In genomic region chr7:116132078-116132477, GRCm38 (mm10) we compare ENCODE assay signal across 9 mouse cellular contexts. TPM values are rescaled to one million over a fixed set of nuclear protein-coding genes. Genes with fewer than 3 reads are reported as not detected.
DNase-seq lines count a peak whose midpoint lies in the region; ATAC-seq and TF ChIP-seq lines count a peak whose summit lies in the region.
"Had no signal": no experiment of that assay in that cellular context is flagged by ENCODE, and none has a peak within 500 bp of the region (broad histone marks: within the 10 kb centered on the region; RNA-seq: fewer than 3 reads in every experiment).

No protein-coding gene starts in this region.

- intact Hi-C loops in heart, postnatal 25 days (cut with DNase I) = loop anchor here (10.0 kb wide), 1 partner anchor 193 kb away; no protein-coding TSS in a partner anchor

- no peak for TF ChIP-seq EP300 in MEL (IDR thresholded peaks at IDR 0.05; ENCODE audit: low read depth in 1 of 2, low read length in 2 of 2)

- H3K27me3 ChIP-seq in MEL (ENCODE audit: control insufficient read depth in 1 of 2, insufficient read depth in 2 of 2, low read length in 2 of 2) = no peaks in the 10 kb centered on the region
- no peaks in the 10 kb centered on the region for H3K27me3 ChIP-seq in forebrain, embryonic 16.5 days (replicated peaks; ENCODE audit: control insufficient read depth, insufficient read depth, low read length)
- no peaks in the 10 kb centered on the region for H3K27me3 ChIP-seq in lung, embryonic 14.5 days (ENCODE audit: insufficient read depth, low read length)
- H3K27me3 ChIP-seq: limb, embryonic 15.5 days had no signal

- peak; percentile 66 for TF ChIP-seq RAD21 in MEL (IDR thresholded peaks at IDR 0.05; ENCODE audit: low read depth, low read length)

- no peak overlapping the region for H3K27ac ChIP-seq in MEL (ENCODE audit: control insufficient read depth, low read depth, low read length)
- no peak overlapping the region for H3K27ac ChIP-seq in forebrain, embryonic 16.5 days (ENCODE audit: low read length)
- no peak overlapping the region for H3K27ac ChIP-seq in lung, embryonic 14.5 days (ENCODE audit: low read depth)
- H3K27ac ChIP-seq: limb, embryonic 15.5 days had no signal

- H3K4me3 ChIP-seq in MEL (ENCODE audit: control insufficient read depth in 1 of 2, insufficient read depth in 1 of 2, low read depth in 2 of 2, low read length in 2 of 2) = no peak overlapping the region
- H3K4me3 ChIP-seq in forebrain, embryonic 16.5 days (replicated peaks; ENCODE audit: low read length) = no peak overlapping the region
- H3K4me3 ChIP-seq in lung, embryonic 14.5 days (ENCODE audit: low read depth, low read length) = no peak overlapping the region
- H3K4me3 ChIP-seq: limb, embryonic 15.5 days had no signal

- DNase-seq in MEL (ENCODE audit: low read depth, low spot score) = peak; percentile 75
- DNase-seq in heart, postnatal 25 days (ENCODE audit: low spot score) = peak; percentile 34
- peak; percentile 64 to 85 for DNase-seq in layer of hippocampus, adult 18-20 months (ENCODE audit: low spot score in 2 of 2)
- peak; percentile 92 for DNase-seq in lung, embryonic 14.5 days
- peak; percentile 70 for DNase-seq in ovary, postnatal 36 days (ENCODE audit: low spot score)
- DNase-seq in thymus, postnatal 4 days = peak; percentile 76

- no peak for TF ChIP-seq POLR2A in MEL (IDR thresholded peaks at IDR 0.05; ENCODE audit: control insufficient read depth in 1 of 2, insufficient read depth in 1 of 2, low read depth in 1 of 2, low read length in 2 of 2, poor library complexity in 1 of 2)

- no peak overlapping the region for H3K4me2 ChIP-seq in forebrain, embryonic 16.5 days (ENCODE audit: low read length)
- no peak overlapping the region for H3K4me2 ChIP-seq in lung, embryonic 14.5 days
- H3K4me2 ChIP-seq: limb, embryonic 15.5 days had no signal

- peak; percentile 73 to 85 (median 82) for TF ChIP-seq CTCF in MEL (IDR thresholded peaks at IDR 0.05 in 2 of 3, conservative IDR thresholded peaks at IDR 0.05 in 1 of 3; ENCODE audit: control insufficient read depth in 1 of 3, insufficient read depth in 1 of 3, low read depth in 2 of 3, low read length in 3 of 3, poor library complexity in 1 of 3, severe bottlenecking in 1 of 3)
- TF ChIP-seq CTCF in lung, embryonic 14.5 days (IDR thresholded peaks at IDR 0.05; ENCODE audit: low read depth) = peak; percentile 95

- 3% methylated on average over 5 of the region's 5 CpGs for WGBS in forebrain, embryonic 16.5 days
- WGBS in lung, embryonic 14.5 days = 3% methylated on average over 5 of the region's 5 CpGs

- H3K4me1 ChIP-seq in MEL (ENCODE audit: control insufficient read depth in 1 of 2, insufficient read depth in 2 of 2, low read length in 2 of 2) = peaks cover 4 to 6% of the 10 kb centered on the region in 2 experiments; a peak in 2 of 4 replicates
- H3K4me1 ChIP-seq in forebrain, embryonic 16.5 days (replicated peaks; ENCODE audit: control insufficient read depth, insufficient read depth, low read length) = peaks cover 8% of the 10 kb centered on the region
- H3K4me1 ChIP-seq in lung, embryonic 14.5 days (ENCODE audit: insufficient read depth) = no peaks in the 10 kb centered on the region

- H3K36me3 ChIP-seq in MEL (ENCODE audit: control insufficient read depth in 1 of 2, insufficient read depth in 2 of 2, low read length in 2 of 2) = peaks cover 0 to 7% of the 10 kb centered on the region in 2 experiments; a peak in 2 of 4 replicates
- H3K36me3 ChIP-seq in forebrain, embryonic 16.5 days (ENCODE audit: control insufficient read depth, insufficient read depth) = no peaks in the 10 kb centered on the region
- peaks cover 6% of the 10 kb centered on the region; the same call in 1 of the 2 replicates for H3K36me3 ChIP-seq in lung, embryonic 14.5 days (ENCODE audit: insufficient read depth)
- H3K36me3 ChIP-seq: limb, embryonic 15.5 days had no signal

- no peak overlapping the region for H3K9ac ChIP-seq in MEL (ENCODE audit: control insufficient read depth, low read depth, low read length, poor library complexity, severe bottlenecking)
- H3K9ac ChIP-seq in forebrain, embryonic 16.5 days (replicated peaks; ENCODE audit: low read depth, low read length) = no peak overlapping the region
- no peak overlapping the region for H3K9ac ChIP-seq in lung, embryonic 14.5 days
- H3K9ac ChIP-seq: limb, embryonic 15.5 days had no signal

- H3K9me3 ChIP-seq in MEL (replicated peaks; ENCODE audit: insufficient read depth, low read length) = no peaks in the 10 kb centered on the region
- H3K9me3 ChIP-seq in forebrain, embryonic 16.5 days (ENCODE audit: control insufficient read depth, low read length) = no peaks in the 10 kb centered on the region
- no peaks in the 10 kb centered on the region for H3K9me3 ChIP-seq in lung, embryonic 14.5 days (ENCODE audit: low read depth, low read length)
- H3K9me3 ChIP-seq: limb, embryonic 15.5 days had no signal

- ATAC-seq in cerebellum, adult (ENCODE audit: insufficient number of reproducible peaks, low FRiP score, low TSS enrichment) = peak; percentile 60
- peak; percentile 52 for ATAC-seq in forebrain, embryonic 16.5 days
- ATAC-seq in lung, embryonic 14.5 days (ENCODE audit: insufficient read depth) = no peak

- no peaks in the 10 kb centered on the region for H3K79me2 ChIP-seq in MEL (ENCODE audit: control insufficient read depth, insufficient read depth, low read length, poor library complexity)

TF ChIP-seq in MEL, 35 proteins besides CTCF, POLR2A, EP300 and RAD21 (continues in another document):
- TF ChIP-seq MYC (IDR thresholded peaks at IDR 0.05; ENCODE audit: low read depth, low read length) (0 out of 2 replicates have a peak, but pooled peaks have one; percentile 25), ZKSCAN1 (IDR thresholded peaks at IDR 0.05; ENCODE audit: low read depth, low read length) (no peak), ZMIZ1 (IDR thresholded peaks at IDR 0.05; ENCODE audit: low read depth, low read length) (no peak), GABPA (IDR thresholded peaks at IDR 0.05; ENCODE audit: low read depth, low read length) (no peak), MAFK (IDR thresholded peaks at IDR 0.05; ENCODE audit: borderline replicate concordance, low read depth, low read length) (no peak; the same call in 1 of the 2 replicates), GATA1 (IDR thresholded peaks at IDR 0.05; ENCODE audit: low read depth, low read length) (peak; percentile 59), E2F4 (IDR thresholded peaks at IDR 0.05; ENCODE audit: borderline replicate concordance, low read depth, low read length) (no peak), MAX (IDR thresholded peaks at IDR 0.05; ENCODE audit: low read length) (no peak), JUND (IDR thresholded peaks at IDR 0.05; ENCODE audit: low read depth, low read length) (no peak), NELFE (IDR thresholded peaks at IDR 0.05; ENCODE audit: low read depth, low read length) (no peak), MXI1 (IDR thresholded peaks at IDR 0.05; ENCODE audit: low read depth, low read length) (0 out of 2 replicates have a peak, but pooled peaks have one; percentile 28), RCOR1 (IDR thresholded peaks at IDR 0.05; ENCODE audit: low read depth, low read length) (no peak), USF1 (IDR thresholded peaks at IDR 0.05; ENCODE audit: low read depth, low read length) (no peak), SMC3 (IDR thresholded peaks at IDR 0.05; ENCODE audit: low read depth, low read length) (peak; percentile 64), ETS1 (IDR thresholded peaks at IDR 0.05; ENCODE audit: low read depth, low read length) (0 out of 2 replicates have a peak, but pooled peaks have one; percentile 19), POLR2AphosphoS2 (IDR thresholded peaks at IDR 0.05; ENCODE audit: low read length) (no peak), MAZ (IDR thresholded peaks at IDR 0.05; ENCODE audit: low read depth, low read length) (peak; percentile 46; the same call in 1 of the 2 replicates), ZNF384 (IDR thresholded peaks at IDR 0.05; ENCODE audit: low read depth, low read length) (0 out of 2 replicates have a peak, but pooled peaks have one; percentile 35), ELF1 (IDR thresholded peaks at IDR 0.05; ENCODE audit: low read depth, low read length) (no peak), UBTF (IDR thresholded peaks at IDR 0.05; ENCODE audit: borderline replicate concordance, insufficient read depth, low read depth, low read length) (no peak), TBP (IDR thresholded peaks at IDR 0.05; ENCODE audit: low read depth, low read length) (no peak), HCFC1 (IDR thresholded peaks at IDR 0.05; ENCODE audit: low read depth, low read length) (no peak), BHLHE40 (IDR thresholded peaks at IDR 0.05; ENCODE audit: borderline replicate concordance, low read depth, low read length) (peak; percentile 12; the same call in 1 of the 2 replicates), CHD2 (IDR thresholded peaks at IDR 0.05; ENCODE audit: low read length) (no peak), CHD1 (IDR thresholded peaks at IDR 0.05; ENCODE audit: low read depth, low read length) (no peak), TCF12 (IDR thresholded peaks at IDR 0.05; ENCODE audit: low read depth, low read length) (no peak), TAL1 (IDR thresholded peaks at IDR 0.05; ENCODE audit: low read length) (no peak), MYB (IDR thresholded peaks at IDR 0.05; ENCODE audit: low read depth, low read length) (no peak), NRF1 (IDR thresholded peaks at IDR 0.05; ENCODE audit: insufficient read depth, low read depth, low read length, poor library complexity, severe bottlenecking) (no peak), MEF2A (IDR thresholded peaks at IDR 0.05; ENCODE audit: extremely low read depth, insufficient replicate concordance, low read depth, low read length, poor library complexity, severe bottlenecking) (no peak), SIN3A (IDR thresholded peaks at IDR 0.05; ENCODE audit: low read length) (peak; percentile 43), USF2 (IDR thresholded peaks at IDR 0.05; ENCODE audit: borderline replicate concordance in 1 of 2, insufficient read depth in 1 of 2, low read depth in 1 of 2, low read length in 2 of 2) (no peak), KAT2A (conservative IDR thresholded peaks at IDR 0.05; ENCODE audit: low read depth, low read length) (no peak), POLR2AphosphoS5 (IDR thresholded peaks at IDR 0.05; ENCODE audit: borderline replicate concordance, low read depth, low read length) (no peak)

RNA-seq across cellular contexts. Expression of gene Gm4353, which starts 47.6 kb away (rescaled TPM):
- total RNA-seq in MEL (2012; rRNA removed) = 20.8 and 21.0 TPM in 2 replicates
- polyA plus RNA-seq in MEL (2012; ENCODE audit: insufficient read depth in 1 of 2, insufficient read length in 2 of 2, low read depth in 1 of 2, low replicate concordance in 2 of 2, missing spikeins in 1 of 2) = 10 to 100 TPM in 1 of 2 experiments, not detected in 1; 22.7 TPM
- polyA plus RNA-seq in forebrain, embryonic 16.5 days (2015; fragmentation: Nextera tagmentation; extraction: Ambion mirVana) = 1.2 and 1.5 TPM in 2 replicates
- total RNA-seq in heart, postnatal 25 days (2021) = 1 to 10 TPM in 1 of 2 experiments, under 1 TPM in 1; 0.62 to 1.1 TPM
- total RNA-seq in layer of hippocampus, adult 18-20 months (2021) = 1 to 10 TPM; 3.1 to 3.3 TPM
- polyA plus RNA-seq in lung, embryonic 14.5 days (2014; fragmentation: Nextera tagmentation; extraction: Ambion mirVana) = 1.1 and 1.5 TPM in 2 replicates

Comparison
In these comparisons a context has a peak if more than half of its experiments do, and no peak if none do; other contexts are left out.
1. DNase-seq: peak in every context shown above with its lines; median percentile 92 in lung, embryonic 14.5 days; 76 in thymus, postnatal 4 days; 75 in MEL; 74 in layer of hippocampus, adult 18-20 months; 70 in ovary, postnatal 36 days; 34 in heart, postnatal 25 days.